42 mouse cellular contexts compared by ENCODE assay signal in the genomic region with DNA sequence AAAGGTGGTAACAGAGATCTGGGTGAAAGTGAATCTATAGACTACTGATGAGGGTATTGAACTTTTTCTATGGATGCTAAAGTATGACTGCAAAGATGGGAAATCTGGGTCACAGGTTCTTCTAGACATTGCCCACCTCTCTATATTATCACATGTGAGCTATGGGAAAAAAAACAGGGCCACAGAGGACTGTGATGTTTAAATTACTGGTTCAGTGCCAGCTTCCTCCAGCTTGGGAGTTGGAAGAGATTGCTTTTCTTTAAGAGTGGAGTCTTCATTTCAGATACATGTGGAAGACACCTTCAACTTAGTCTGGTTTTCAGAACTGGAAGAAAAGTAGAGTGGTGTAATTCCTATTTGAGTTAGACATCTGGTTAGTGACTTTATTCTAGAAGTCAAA. TPM values are rescaled to one million over a fixed set of nuclear protein-coding genes. Genes with fewer than 3 reads are reported as not detected.
"Had no signal": no experiment of that assay in that cellular context is flagged by ENCODE, and none has a peak within 500 bp of the region (broad histone marks: within the 10 kb centered on the region; RNA-seq: fewer than 3 reads in every experiment).

A gene (plus strand): TSS at position 301 of the 400 bp plus-strand sequence.

- H3K9ac ChIP-seq: heart, embryonic 12.5 days; heart, embryonic 13.5 days; heart, embryonic 15.5 days; hindbrain, embryonic 12.5 days; hindbrain, embryonic 13.5 days; hindbrain, embryonic 15.5 days; intestine, embryonic 15.5 days; kidney, embryonic 15.5 days had no signal

- H3K36me3 ChIP-seq: heart, embryonic 10.5 days; heart, embryonic 12.5 days; heart, embryonic 13.5 days; heart, embryonic 15.5 days; hindbrain, embryonic 10.5 days; hindbrain, embryonic 12.5 days; hindbrain, embryonic 13.5 days; hindbrain, embryonic 15.5 days; intestine, embryonic 15.5 days; kidney, embryonic 15.5 days had no signal

- H3K9me3 ChIP-seq: heart, embryonic 10.5 days; heart, embryonic 12.5 days; heart, embryonic 13.5 days; heart, embryonic 15.5 days; hindbrain, embryonic 10.5 days; hindbrain, embryonic 12.5 days; hindbrain, embryonic 13.5 days; hindbrain, embryonic 15.5 days; intestine, embryonic 15.5 days; kidney, embryonic 15.5 days had no signal

- H3K4me1 ChIP-seq: heart, embryonic 10.5 days; heart, embryonic 12.5 days; heart, embryonic 13.5 days; heart, embryonic 15.5 days; hindbrain, embryonic 10.5 days; hindbrain, embryonic 12.5 days; hindbrain, embryonic 13.5 days; hindbrain, embryonic 15.5 days; intestine, embryonic 15.5 days; kidney, embryonic 15.5 days had no signal

- H3K4me2 ChIP-seq: heart, embryonic 11.5 days; heart, embryonic 12.5 days; heart, embryonic 13.5 days; heart, embryonic 15.5 days; hindbrain, embryonic 12.5 days; hindbrain, embryonic 13.5 days; hindbrain, embryonic 15.5 days; intestine, embryonic 15.5 days; kidney, embryonic 15.5 days had no signal

- DNase-seq: heart, postnatal 10 days; heart, postnatal 14 days; heart, postnatal 36 days; heart, postnatal 4 days; kidney, adult 11 months; kidney, adult 18-20 months; kidney, adult 2 months; kidney, adult 8-10 months; kidney, adult 9 months; kidney, postnatal 10 days; kidney, postnatal 14 days; kidney, postnatal 25 days; kidney, postnatal 36 days; kidney, postnatal 4 days; layer of hippocampus, adult 9-11 months; layer of hippocampus, postnatal 36 days had no signal

- ATAC-seq: hindbrain, embryonic 16.5 days; hindbrain, postnatal 0 days; inflammation-experienced regulatory T-cells, adult 6 months; intestine, embryonic 15.5 days; intestine, embryonic 16.5 days; intestine, postnatal 0 days had no signal

- H3K27ac ChIP-seq: heart, embryonic 10.5 days; heart, embryonic 13.5 days; heart, embryonic 15.5 days; hindbrain, embryonic 10.5 days; hindbrain, embryonic 12.5 days; hindbrain, embryonic 13.5 days; hindbrain, embryonic 15.5 days; hindbrain, postnatal 0 days; intestine, embryonic 15.5 days; kidney, embryonic 15.5 days; kidney, postnatal 0 days; layer of hippocampus, adult 2 months; left cerebral cortex, adult 2 months had no signal

- H3K4me3 ChIP-seq: heart, embryonic 10.5 days; heart, embryonic 12.5 days; heart, embryonic 13.5 days; heart, embryonic 15.5 days; hindbrain, embryonic 10.5 days; hindbrain, embryonic 12.5 days; hindbrain, embryonic 13.5 days; hindbrain, embryonic 15.5 days; intestine, embryonic 15.5 days; kidney, embryonic 15.5 days; layer of hippocampus, adult 2 months; left cerebral cortex, adult 2 months had no signal

- H3K27me3 ChIP-seq: heart, embryonic 12.5 days; heart, embryonic 13.5 days; heart, embryonic 15.5 days; hindbrain, embryonic 12.5 days; hindbrain, embryonic 13.5 days; hindbrain, embryonic 15.5 days; intestine, embryonic 15.5 days; kidney, embryonic 15.5 days had no signal

RNA-seq across cellular contexts. Expression of the gene that starts here (rescaled TPM):
- polyA plus RNA-seq: heart, embryonic 10.5 days; heart, embryonic 11.5 days; heart, embryonic 12.5 days; heart, embryonic 13.5 days; heart, embryonic 14.5 days; heart, embryonic 15.5 days; heart, embryonic 16.5 days; heart, postnatal 0 days; hindbrain, embryonic 10.5 days; hindbrain, embryonic 12.5 days; hindbrain, embryonic 13.5 days; hindbrain, embryonic 15.5 days; hindbrain, embryonic 16.5 days; hindbrain, postnatal 0 days; inflammation-experienced regulatory T-cells, adult 6 months; intestine, embryonic 14.5 days; intestine, embryonic 15.5 days; intestine, embryonic 16.5 days; intestine, postnatal 0 days; kidney, adult 2 months; kidney, embryonic 14.5 days; kidney, embryonic 15.5 days; kidney, embryonic 16.5 days; kidney, postnatal 0 days; large intestine, adult 2 months had no signal
